Mouse (Mus musculus) lung, postnatal 10 days (tissue): ENCODE measurements around the gene Ccdc184.
A peak's percentile ranks its signal among the peaks of the same experiment; 100 is the strongest.

Experiments
- DNase-seq: peaks from one replicate; pipeline ENCODE4 v3.0.0; 2021

The Ccdc184 gene

DNA sequence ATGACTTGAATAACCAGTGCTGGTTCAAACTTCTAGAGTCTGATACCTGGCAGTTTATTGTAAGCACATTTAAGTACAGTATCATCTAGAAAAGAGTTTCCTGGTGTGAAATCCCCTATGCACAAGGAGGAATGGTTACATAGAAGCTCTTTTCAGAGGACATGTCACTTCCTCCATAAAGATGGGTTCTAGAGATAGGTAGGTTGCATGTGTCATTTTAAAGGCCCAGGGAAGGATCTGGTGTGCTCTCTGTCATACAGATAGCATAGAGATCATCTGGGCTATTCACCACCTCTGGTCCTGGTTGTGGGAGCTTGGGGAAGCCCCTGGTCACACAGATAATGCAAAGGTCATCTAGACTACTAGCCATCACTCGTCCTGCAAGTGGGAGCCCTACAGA, 9.7 kb upstream of the Ccdc184 start:
- DNase-seq, result no peak

DNA sequence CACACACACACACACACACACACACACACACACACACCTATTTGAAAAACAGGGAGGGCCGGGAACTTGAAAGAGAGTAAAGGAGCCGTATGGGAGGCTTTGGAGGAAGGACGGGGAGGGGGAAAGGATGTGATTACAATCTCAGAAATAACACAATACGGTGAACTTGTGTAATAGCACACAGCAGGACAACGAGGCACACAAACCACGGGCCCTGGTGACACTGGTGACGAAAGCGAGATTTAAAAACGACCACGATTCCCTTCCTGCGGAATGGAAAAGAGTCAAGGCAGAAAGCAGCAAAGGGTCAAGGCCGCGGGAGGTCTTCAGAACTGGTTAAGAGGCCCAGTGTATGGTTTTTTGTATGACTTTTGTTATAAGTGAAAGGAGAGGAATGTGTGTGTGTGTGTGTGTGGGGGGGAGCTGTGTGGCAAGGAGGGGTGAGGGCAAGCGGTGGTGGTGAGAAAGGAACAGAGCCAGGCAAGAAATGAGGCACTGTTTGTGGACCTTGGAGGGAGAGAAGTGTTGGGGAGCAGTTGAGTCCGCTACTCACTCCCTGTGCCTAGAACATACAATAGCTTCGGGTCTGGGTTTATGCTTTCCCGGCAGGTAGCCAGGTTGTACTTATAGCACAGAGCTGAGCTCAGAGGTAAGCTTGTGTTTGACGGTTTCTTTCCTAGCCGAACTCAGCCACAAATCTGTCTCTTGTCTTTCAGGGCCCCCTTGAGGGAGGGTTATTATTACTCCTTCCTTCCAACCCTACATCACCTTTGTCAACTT, 5.7 kb upstream of the Ccdc184 start:
- no peak for DNase-seq

DNA sequence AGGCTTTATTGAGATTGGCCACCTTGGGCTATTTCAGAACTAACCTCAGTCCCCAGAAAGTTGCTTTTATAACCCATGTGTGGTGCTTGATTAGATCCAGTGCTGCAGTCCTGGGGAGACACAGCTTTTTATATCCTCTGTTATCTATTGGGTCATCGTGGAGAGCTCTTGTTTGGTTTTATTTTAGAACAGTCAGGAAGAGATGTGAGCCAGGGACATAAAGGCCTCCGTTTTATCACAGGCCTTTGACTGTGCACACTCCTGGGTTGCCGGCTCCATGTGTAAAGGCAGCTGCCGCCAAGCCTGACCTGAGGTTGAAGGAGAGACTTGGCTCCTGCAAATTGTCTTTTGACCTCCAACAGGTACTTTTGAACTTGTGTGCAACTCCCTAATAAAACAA, 4.4 kb upstream of the Ccdc184 start:
- no peak for DNase-seq

DNA sequence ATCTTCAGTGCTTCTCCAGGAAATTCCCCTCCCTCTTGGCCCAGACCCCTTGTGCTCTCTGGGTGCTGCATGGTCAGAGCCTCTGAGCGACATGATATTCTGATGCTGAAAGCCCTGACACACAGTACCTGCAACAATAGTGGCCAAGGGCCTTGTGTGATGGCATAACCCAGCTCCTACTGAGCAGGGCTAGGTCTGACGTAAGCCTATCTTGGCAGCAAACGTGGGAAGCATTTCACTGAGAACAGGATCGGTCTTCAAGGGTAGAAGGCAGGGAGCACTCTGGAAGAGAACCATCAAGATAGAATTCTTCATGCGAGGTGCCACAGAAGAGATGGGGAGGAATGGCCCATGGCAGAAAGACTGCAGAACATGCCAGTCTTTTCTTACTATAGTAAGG, 1.4 kb upstream of the Ccdc184 start, which contains the start of gene Asb8:
TSS of gene Asb8 (minus strand) at position 101 of the 400 bp plus-strand sequence.
- DNase-seq, result no peak

DNA sequence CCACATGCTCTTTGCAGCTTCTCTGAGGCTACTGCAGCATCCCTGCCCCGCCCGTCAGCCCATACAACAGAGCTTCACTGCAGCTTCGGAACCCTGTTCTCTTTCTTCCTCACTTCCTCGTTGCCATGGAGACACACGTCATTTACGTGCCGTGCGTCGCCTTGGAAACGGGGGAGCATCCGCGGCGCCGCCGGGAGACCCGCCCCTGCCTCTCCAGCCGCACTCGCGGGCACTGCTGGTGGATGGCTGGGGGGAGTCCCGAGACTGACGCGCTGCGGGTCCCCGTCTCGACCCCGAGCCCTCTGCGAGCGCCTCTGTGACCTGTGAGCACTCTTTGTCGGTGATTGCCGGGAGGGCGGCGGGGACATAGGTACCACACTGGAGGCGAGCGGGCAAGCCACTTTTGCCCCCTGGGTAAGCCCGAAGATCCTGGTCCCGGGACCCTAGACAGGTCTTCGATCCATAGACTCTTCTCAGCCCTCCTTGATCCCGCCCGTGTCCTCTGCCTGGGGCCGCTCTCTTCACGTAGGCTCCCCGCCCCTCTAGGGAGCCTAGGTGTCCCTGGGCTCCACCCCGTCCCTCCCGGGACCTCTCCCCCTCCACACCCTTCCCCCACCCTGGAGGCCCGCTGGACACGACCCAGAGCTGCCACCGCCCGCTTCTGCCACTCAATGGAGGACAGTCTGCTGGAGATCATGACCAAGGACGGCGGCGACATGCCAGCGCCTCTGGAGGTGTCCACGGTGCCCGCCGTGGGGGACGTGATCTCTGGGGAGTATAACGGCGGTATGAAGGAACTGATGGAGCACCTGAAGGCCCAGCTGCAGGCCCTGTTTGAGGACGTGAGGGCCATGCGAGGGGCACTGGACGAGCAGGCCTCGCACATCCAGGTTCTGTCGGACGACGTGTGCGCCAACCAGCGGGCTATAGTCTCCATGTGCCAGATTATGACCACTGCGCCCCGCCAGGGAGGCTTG, 975 bp downstream of the Ccdc184 start:
- DNase-seq, result peak; percentile 86

DNA sequence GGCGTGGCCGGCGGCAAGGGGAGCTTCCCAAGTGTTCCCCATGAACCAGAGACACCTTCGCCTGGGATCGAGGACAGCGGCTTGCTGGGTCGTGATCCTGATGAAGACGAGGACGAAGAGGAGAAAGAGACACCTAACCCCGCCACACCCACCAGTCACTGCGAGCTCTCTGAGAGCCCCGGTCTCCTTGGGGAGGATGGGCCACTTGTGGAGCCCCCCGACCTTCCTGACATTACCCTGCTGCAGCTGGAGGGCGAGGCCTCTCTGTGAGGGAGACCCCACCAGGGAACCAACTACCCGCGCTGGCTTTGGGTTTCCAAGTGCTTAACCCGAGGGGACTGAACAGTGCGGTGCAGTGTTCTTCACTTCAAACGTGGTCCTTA, 1.7 kb downstream of the Ccdc184 start:
- no peak for DNase-seq

DNA sequence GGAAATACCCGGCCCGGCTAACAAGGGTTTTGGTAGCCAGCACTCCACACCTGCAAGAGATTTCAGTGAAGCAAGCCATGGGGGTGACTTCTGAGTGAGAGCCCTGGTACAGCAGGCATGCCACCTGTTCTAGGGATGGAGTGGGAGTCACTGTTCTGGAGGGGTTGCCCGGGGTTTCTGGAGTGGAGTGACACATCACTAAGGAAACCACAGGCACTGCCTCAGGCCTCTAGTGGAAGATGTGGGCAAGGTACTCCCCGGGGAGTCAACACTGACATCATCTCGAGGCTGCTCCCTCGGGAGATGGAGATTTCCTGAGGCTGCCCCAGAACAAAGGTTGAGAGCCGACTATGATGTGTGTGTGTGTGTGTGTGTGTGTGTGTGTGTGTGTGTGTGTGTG, 3.4 kb downstream of the Ccdc184 start:
- no peak for DNase-seq

DNA sequence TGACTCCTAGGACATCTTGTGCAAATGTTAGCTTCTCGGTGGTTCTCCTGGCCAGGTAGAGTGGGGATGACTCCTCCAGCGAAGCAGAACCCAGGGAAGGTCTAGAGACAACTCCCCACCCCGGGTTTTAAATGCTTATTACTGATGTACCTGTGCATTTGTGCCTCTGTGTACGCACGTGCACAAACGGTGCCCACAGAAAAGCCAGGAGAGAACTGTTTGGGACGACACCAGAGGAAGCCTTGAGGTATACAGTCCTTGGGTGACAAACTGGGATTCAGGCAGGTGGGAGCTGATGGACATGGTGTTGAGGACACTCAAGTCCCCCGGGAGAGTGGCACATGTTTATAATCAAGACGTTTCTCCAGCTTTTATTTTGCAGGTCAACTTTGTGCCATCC, 4.0 kb downstream of the Ccdc184 start:
- no peak for DNase-seq

DNA sequence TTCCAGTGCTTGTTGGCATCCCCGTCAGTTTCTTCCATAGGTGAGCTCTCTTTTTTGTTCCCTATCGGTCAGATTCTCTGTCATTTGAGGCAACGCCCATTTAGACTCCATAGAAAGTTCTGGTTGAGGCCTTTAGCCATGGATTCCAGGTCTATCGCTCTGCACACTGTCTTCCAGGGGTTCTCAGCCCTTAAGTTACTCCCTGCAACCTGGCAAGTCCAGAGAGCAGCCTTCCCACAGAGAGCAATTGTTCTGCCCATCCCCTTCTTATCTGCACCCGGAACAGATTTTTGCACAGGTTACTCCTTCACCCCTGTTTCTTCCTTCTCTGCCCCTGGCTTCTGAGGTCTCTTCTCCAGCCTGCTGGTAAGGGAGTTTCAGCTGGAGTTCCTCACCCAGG, 5.2 kb downstream of the Ccdc184 start:
- no peak for DNase-seq

DNA sequence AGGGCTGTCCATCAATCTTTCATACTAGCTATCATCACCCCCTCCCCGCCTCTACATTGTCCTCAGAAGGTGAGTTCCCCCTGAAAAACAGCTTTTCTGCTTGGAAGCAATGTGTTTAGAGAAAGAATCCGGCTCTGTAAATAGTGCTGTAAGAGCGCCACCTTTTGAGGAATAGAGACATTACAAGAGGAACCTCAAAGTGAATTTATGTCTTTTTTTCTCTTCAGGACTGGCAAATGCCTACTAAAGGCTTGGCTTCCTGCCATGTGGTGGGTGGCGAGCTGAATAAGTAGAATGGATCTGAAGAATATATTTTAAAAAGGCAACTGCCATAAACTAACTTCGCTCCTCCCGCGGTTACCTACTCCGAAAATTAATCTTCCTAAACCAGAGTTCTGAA, 6.9 kb downstream of the Ccdc184 start:
- DNase-seq, result peak; percentile 58

DNA sequence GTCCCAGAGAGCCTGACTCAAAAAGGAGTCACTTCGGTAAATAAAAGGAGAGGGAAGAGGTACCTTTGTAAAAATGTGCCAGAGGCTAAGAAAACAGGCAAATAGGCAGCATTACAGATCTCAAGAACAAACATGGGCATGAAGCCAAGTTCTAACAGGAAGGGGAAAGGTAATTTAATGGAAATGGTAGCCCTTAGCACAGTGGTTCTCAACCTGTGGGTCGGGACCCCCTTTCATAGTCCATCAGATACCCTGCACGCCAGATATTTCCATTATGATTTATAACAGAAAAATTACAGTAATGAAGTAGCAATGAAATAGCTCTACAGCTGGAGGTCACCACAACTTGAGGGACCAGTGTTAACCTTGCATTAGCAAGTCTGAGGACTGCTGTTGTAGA, 10.4 kb downstream of the Ccdc184 start:
- no peak for DNase-seq

DNA sequence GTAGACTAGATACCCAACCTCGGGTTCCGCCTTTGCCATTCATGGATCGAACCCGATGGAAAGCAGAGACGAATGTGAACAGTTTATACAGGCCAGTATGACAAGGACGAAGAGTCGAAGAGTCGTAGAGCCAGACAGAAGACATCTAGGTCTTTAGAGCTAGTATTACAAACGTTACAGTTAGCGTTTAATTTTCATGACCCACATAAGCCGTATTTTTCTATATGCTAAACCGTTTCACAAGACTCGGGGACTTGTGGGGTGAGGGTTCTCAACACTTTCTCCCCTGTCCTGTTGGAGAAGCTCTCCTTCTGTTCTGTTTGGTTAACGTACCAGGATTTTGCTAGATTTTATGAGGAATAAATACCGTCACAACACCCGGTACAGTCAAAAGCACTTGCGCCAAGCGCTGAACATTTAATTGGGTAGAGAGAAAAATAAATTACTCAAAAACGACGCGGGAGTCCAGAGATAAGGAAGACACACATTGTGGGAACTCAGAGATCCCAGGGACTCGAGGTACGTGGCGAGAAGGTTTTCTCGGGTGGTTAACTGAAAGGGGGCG, 13.7 kb downstream of the Ccdc184 start:
- no peak for DNase-seq

DNA sequence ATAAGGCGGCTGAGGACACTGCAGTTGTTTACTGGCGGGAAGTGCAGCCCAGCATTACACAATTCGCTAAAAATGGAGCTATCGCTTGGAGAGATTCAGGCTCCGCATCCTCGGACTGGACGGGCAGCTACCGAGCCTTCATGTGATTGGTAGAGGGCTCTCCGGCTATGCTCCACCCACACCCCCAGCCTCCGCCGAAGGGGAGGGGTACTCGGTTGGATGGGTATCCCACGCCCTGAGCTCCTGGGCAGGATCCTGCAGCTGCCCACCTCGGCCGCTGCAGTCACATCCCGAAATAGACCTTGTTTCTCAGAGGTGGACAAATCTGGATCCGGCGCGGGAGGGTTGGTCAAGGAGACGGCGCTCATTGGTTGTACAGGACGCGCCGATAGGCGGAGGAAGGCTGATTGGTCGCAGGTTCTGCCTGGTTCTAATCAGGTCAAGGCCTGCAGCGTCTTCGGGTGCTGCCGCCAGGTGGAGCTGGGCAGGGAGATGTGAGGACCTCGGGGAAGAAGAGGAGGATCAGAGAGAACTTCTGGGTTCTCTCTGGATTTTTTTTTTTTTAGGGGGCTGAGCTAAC, 14.3 kb downstream of the Ccdc184 start:
- peak; percentile 96 for DNase-seq

DNA sequence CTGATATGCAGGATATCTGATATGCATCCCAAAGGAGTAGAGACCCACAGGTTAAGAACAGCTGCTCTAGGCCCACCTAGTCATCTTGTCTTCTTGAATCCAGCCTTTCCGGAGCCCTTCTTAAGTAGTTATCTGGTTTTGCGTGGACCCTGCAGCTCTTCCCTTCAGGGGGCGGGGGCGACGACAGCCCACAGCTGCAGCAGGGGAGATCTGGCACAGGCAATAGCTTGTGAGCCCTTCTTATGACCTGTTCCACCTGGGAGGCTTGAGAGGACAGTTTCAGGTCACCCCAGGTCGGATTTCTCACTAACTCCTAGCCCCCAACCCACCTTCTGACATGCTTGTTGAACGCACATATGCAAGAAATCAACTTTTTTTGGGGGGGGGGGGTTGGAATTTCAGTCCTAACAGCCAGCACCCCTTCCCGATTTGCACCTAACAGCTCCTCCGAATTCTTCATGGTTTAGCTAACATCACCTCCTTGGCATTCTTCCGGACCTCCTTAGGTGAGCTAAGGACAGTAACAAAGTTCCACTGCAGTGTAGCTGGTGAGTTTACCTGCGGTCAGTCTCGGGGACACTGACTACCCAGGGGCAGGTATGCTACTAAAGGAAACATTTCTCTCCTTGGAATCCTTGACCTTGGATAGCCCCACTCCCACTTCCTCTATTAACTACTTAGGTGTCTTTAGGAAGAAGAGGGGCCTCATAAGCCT, 15.1 kb downstream of the Ccdc184 start:
- peak; percentile 6 for DNase-seq

DNA sequence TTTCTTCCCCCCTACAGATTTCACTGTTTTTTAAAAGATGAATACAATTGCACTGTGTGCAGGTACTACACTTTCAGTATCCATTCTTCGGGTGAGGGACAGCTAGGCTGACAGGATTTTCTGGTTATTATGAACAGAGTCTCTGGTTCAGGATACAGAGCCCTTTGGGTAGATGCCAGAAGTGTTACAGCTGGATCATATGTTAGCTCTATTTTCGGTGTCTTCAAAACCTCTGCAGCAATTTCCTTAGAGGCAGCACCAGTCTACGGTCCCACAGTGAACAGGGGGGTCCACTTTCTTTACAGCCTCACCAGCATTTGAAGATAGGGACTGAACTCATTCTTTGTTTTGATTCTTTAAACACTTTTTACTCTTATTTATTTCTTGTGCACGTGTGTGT, 17.5 kb downstream of the Ccdc184 start:
- no peak for DNase-seq

DNA sequence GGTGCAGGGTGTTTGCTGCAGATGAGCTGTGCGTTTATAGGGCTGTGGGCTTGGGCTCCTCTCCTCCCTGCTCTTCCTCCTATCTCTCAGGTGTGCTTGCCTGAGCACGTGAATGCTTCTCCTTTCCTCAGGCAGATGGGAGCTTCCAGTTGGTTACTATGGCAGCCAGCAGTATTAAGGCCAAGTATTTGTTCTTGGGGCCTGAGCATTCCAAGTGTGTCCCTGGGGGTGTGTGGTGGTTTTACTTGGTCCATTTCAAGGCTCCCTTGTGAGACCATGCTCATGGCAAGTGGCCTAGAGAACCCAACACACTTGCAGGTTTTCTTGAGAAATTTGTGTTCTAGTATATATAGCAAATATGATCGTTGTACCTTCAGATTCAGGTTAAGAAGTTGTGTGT, 28.5 kb downstream of the Ccdc184 start, which contains the start of gene Olfr288:
TSS of gene Olfr288 (minus strand) at position 101 of the 400 bp plus-strand sequence.
- no peak for DNase-seq

DNA sequence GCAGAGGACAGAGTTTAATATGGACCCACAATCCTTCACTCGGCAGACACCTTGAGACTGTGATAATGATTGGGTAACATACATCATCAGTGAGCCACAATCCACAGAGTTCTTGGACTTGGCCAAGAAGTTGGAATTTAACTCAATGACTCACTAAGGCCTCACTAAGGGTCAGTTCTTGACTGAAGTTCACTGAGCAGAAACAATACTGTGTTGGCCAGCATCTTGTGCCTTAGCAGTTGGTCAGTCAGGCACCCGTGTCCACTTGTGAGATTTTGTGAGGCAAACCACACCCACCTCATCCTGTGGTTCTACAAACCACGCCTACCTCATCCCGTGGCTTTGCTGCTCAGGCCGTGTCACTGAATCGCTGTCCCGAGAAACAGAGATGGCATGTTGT, 42.7 kb downstream of the Ccdc184 start:
- DNase-seq, result no peak

DNA sequence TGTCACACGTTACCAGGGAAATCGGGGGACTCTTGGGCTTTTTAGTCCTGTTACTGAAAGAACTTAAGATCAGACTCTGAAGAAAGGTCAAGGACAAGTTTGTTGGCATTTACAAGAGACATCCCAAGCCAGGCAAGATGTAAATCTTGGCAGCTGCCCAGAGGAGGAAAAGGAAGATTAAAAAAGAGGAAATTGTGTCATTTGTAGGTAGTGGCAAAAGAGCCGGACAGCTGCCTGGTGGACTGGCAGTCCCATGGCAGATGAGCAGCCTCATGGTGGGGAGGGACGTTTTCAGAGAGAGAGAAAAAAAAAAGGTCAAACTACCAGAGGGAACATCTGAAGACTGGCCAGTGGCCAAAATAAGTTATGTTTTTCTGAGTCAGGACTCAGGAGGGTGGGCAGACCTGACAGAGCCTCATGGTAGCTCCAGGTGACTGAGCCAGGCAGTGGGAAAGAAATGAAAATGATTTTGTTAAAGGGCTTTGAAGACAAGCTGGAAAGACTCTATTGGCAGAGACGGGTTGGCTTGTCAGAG, 46.4 kb downstream of the Ccdc184 start:
- peak; percentile 26 for DNase-seq

DNA sequence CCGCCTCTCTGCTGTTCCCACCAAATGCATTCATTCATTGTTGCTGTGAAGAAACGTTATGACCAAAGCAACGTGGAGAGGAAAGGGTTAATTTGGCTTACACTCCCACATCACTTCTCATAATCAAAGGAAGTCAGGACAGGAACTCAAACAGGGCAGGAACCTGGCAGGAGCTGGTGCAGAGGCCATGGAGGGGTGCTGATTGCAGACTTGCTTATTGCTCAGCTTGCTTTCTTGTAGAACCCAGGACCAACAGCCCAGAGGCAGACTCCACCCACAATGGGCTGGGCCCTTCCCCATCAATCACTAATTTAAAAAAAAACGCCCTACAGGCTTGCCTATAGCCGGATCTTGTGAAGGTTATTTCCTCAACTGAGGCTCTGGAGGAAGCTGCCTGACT, 47.2 kb downstream of the Ccdc184 start:
- DNase-seq, result peak; percentile 18
